Mouse (Mus musculus) cerebellum, adult 2 months (tissue): ENCODE measurements around the gene Dgkz. TPM values are rescaled to one million over a fixed set of nuclear protein-coding genes. Genes with fewer than 3 reads are reported as not detected.

ENCODE experiments used
- DNase-seq, 2 experiments: peaks; one replicate each; pipeline ENCODE4 v3.0.0; 2021
- H3K27ac ChIP-seq: fragments of 200-500 bp; 2 replicates; pipeline ENCODE4 v1.5.1; 2012; ENCODE audit warnings: low read length, control low read depth, inconsistent platforms; ENCODE audit not compliant: insufficient read depth
- H3K27me3 ChIP-seq: fragments of 200-500 bp; 2 replicates; pipeline ENCODE4 v1.6.1; 2012; ENCODE audit warnings: inconsistent platforms, mild to moderate bottlenecking, low read length, moderate library complexity; ENCODE audit not compliant: control insufficient read depth, insufficient read depth
- H3K4me1 ChIP-seq: fragments of 200-500 bp; 2 replicates; pipeline ENCODE4 v1.6.1; 2011; ENCODE audit warnings: low read length; ENCODE audit not compliant: control insufficient read depth, insufficient read depth
- H3K4me3 ChIP-seq: fragments of 200-500 bp; replicated peaks from 2 replicates; pipeline ENCODE3; 2011; ENCODE audit warnings: mild to moderate bottlenecking, low read depth, low read length, control low read depth; ENCODE audit not compliant: insufficient read depth
- CTCF ChIP-seq: fragments of 200-500 bp; IDR thresholded peaks from 2 replicates; pipeline ENCODE4 v1.5.1; 2011; ENCODE audit warnings: low read depth, mild to moderate bottlenecking, control low read depth, low read length, moderate library complexity, borderline replicate concordance; ENCODE audit not compliant: insufficient read depth
- POLR2A ChIP-seq: fragments of 200-500 bp; IDR thresholded peaks from 2 replicates; pipeline ENCODE4 v1.6.1; 2011; ENCODE audit warnings: low read length, control low read depth, borderline replicate concordance; ENCODE audit not compliant: insufficient read depth
- WGBS: fragments of 180-500 bp; shearing (Covaris S2); methylation state at CpG from one replicate; pipeline ENCODE4 v1.1.7; 2018; 5-methylcytosine and 5-hydroxymethylcytosine counted together
- polyA plus RNA-seq: library from polyadenylated mRNA; depleted of rRNA; stranded (reverse); fragments of >200 nt; gene quantifications from 2 replicates; pipeline ENCODE4 v1.2.3, GENCODE M21; 2012

Dgkz gene
- polyA plus RNA-seq, 1 experiment, result 716 TPM

DNA sequence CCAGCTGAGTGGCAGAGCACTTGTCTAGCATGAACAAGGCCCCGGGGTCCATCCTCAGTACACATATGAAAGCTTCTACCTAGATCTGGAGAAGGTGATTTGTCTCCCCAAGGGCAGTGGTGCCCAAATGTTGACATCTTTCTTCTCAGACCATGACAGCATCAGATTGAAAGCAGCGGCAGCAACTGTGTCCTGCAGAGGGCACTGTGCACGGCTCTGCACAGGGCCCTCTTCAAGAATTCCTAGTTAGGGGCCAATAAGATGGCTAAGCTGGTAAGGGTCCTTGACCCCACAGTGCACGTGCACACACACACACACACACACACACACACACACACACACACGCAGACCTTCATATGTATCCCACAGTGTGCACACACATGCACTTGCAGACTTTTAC, 39.2 kb upstream of the Dgkz start:
- Histone ChIP-seq H3K4me3 (no peak overlapping the region), H3K27ac (no peak overlapping the region), H3K4me1 (no peaks in the 10 kb centered on the region; the same call in 1 of the 2 replicates), H3K27me3 (no peaks in the 10 kb centered on the region)
- no peak for TF ChIP-seq CTCF
- no peak for TF ChIP-seq POLR2A
- WGBS, result 92% methylated on average over 5 of the region's 5 CpGs
- DNase-seq, result no peak

DNA sequence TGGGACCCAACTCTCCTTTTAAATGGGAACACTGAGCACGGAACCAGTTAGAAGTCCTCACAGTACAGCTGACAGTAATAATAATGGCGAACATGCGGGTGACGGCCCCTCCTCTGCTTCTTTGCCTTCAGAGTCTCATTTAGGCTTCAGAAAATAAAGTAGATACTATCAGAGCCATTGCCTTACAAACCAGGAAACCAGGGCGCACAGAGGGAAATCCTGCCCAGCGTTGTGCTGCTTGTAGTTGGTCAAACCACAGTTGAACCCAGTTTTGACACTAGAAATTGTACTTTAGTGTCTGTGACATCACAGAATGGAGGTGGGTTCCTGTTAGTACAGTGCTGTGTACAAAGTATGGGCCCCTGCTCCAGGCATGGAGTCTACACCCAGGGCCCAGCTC, 38.6 kb upstream of the Dgkz start:
- DNase-seq, result no peak
- H3K4me1 ChIP-seq, result no peaks in the 10 kb centered on the region
- TF ChIP-seq POLR2A, result no peak
- no peak for TF ChIP-seq CTCF
- no peak overlapping the region for H3K4me3 ChIP-seq
- WGBS, result 93% methylated on average over 6 of the region's 6 CpGs
- no peaks in the 10 kb centered on the region for H3K27me3 ChIP-seq
- H3K27ac ChIP-seq, result no peak overlapping the region

DNA sequence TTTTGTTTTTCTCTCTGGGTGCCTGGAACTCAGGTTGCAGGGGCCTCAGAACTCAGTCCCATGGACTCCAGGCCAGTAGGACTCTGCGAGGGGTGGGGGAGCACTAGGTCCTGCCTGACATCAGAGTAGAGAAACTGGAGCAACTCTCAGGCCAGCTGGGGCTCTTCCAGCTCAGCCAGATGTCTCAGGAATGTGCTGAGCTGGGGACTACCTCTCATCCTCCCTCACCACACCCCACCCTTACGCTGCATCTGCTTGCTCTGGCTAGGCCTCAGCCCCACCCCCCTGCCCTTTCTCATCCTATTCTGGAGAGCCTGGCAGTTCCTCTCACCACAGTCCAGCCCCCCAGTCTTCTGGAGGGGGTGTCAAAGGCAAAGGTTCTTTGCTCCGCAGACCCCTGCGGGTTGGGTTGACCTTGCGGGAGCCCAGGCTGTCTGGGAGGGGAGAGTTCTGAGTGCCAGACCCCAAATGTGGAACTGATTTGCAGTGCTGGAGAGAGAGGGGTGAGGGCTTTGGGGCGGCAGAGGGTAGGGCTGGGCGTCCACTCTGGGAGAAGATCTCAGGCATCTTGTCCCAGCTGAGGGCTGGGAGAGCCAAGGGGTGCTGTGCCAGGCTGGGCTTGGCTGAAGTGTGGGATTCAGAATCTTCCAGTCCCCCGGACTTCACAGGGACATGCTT, 37.2 kb upstream of the Dgkz start:
- Histone ChIP-seq H3K27me3 (no peaks in the 10 kb centered on the region), H3K27ac (no peak overlapping the region), H3K4me3 (no peak overlapping the region), H3K4me1 (no peaks in the 10 kb centered on the region)
- TF ChIP-seq POLR2A (no peak), CTCF (no peak)
- 61% methylated on average over 8 of the region's 8 CpGs for WGBS
- no peak for DNase-seq

DNA sequence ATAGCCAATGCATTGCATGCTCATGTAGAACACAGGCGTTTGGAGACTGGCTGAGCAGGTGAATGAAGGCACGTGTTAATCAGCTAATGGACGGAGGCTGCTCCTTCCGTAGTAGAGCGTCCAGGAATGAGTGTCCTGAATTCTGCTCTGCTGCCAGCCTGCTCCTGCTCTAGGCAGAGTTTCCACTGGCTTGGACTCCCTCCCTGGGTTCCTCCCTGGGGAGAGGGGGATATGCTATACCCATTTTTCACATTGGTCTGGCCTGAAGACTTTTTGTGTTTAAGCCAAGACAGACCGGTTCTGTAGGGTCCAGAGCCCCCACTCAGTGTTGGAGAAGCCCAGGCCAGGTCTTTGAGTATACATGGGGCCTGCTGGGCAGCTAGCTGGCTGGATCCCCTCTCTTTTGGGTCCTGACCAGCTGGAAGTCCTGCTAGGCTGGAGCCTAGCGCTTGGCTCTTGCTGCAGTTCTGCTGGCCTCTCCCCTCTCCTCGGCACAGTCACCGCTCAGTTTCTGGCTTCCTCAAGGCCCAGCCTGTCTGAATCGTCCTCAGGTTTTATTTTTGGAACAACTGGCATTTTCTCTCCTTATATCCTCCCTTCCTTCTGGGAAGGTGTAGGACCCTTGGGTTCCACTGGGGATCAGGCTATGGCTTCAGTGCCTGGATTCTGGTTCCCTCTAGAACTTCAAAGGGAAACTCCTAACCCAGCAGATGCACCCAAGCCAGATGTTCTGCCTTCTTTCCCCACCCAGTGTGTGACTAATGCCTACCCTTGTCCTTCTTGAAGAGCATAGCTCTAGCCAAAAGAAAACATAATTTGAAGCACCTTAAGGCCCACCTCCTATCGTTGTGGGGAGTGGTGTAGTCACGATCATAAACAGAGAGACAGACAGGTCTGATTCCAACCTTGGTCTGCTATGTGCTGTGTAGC, 36.0 kb upstream of the Dgkz start:
- 43% methylated on average over 12 of the region's 12 CpGs for WGBS
- H3K27me3 ChIP-seq, result no peaks in the 10 kb centered on the region
- TF ChIP-seq POLR2A, result no peak
- DNase-seq, result peak in 1 of 2 experiments; percentile 12
- H3K4me3 ChIP-seq, result no peak overlapping the region
- H3K27ac ChIP-seq, result no peak overlapping the region
- H3K4me1 ChIP-seq, result no peaks in the 10 kb centered on the region

DNA sequence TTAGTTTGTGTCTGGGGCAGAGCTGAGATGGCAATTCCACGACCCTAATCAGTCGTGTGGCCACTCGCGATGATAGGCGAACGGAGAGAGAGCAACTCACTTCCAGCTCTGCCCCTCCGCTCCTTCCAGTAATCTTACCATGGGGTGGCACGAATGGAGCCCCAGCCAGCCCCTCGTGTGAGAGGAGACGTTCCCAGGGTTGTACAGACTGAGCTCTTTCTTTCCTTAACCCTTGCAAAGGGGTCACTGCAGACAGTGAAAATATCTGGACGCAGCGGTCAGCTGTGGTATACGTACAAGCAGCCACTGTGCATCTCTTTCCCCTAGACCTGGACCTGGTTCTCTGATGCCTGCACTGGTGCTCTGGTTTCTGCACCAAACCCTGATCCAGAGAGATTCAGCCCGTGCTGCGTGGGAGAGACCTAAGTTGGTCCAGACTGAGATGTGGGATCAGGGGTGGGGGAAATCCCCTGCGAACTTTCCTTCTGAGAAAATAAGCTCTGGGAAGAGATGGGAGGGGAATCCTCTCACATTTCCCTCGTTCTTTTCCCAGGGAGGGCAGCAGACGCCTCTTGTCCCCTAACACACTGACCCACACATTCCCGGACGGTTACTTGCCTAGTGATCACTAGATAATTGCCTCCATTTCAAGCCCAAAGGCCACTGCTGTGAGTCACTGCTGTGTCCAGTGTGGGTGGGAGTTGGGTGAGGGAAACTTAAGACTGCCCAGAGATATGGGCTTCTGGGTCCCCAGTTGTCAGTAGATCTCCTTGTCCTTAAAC, 33.1 kb upstream of the Dgkz start:
- TF ChIP-seq POLR2A, result no peak
- no peak for TF ChIP-seq CTCF
- no peaks in the 10 kb centered on the region for H3K27me3 ChIP-seq
- H3K4me3 ChIP-seq, result peak overlapping the region; percentile 91
- H3K4me1 ChIP-seq, result no peaks in the 10 kb centered on the region
- peak overlapping the region; percentile 90 for H3K27ac ChIP-seq
- 4% methylated on average over 20 of the region's 20 CpGs for WGBS
- DNase-seq, result no peak

DNA sequence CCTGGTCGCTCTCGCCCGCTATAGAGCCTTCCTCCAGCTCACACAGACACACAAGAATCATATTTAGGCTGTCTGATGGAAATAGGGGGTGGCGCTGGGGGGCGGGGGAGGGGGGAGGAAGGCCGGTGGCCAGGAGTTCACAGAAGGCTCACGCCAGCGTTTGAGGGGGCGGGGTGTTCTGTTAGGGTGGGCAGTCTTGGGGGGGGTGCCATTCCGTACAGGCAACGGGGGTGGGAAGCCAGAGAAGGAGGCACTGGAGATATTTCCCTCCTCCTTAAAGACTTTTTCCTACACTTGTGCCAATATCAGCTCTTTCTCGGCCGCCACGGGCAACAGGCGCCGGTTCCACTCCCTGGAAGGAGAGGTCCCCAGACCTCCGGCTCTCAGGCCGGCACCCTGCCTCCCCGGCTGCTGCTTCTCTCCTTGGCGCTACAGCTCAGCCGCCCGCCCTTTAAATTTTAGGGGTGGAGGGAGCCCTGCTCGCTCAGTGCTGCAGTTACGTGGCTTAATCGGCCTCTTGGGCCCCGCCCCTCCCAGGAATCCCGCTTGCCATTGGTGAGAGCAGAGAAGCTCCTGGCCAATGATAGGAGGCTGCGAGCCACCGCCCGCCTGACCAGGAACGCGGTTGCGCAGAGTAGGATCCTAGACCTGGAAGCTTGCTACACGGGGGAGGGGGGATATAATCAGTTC, 32.4 kb upstream of the Dgkz start:
- DNase-seq, result peak; percentile 97 to 99
- Histone ChIP-seq H3K4me3 (peak overlapping the region; percentile 91), H3K27ac (peak overlapping the region; percentile 90), H3K27me3 (no peaks in the 10 kb centered on the region), H3K4me1 (no peaks in the 10 kb centered on the region)
- WGBS, result 0% methylated on average over 34 of the region's 34 CpGs
- no peak for TF ChIP-seq CTCF
- TF ChIP-seq POLR2A, result peak; percentile 94

DNA sequence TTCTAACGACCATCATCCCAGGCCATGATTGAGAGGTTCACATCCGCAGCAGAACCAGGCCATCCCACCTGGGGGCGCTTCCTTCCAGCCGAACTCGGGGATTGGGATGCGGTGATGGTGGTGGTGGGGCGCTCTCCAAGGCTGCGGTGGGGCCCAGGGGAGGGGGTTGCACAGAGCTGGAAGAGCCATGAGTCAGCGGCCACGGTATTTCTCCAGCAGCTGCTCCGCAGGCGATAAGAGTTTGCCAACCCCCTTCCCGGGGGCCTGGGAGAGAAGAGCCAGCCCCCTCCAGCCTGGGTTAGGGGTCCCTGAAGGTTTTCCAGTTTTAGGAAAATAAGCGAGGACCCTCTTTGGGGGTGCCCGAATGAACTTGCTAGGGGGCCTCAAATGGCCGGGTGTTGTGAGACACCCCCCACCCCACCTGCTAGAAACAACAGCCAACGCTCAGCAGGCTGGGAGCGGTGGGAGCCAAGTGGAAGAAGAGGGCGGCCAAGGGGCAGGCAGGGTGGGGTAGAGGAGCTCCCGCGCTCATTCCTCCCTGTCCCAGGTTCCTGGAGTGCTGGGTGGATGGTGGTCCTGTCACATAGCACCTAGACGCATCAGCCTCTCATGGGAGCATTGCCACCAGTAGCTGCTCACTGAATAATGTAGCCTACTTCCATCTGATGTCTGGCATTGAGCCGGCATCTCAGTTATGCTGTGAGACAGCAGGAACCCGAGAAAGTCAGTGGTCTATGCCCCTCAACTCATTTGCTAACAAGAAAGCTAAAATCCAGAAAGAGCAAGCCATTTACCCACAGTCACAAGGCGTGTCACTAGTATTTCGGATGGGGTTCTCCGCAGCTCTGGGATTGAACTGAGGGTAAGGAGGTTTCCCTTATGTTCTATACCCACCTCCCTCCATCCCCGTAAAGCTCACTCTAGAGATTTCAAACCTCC, 31.6 kb upstream of the Dgkz start:
- peak; percentile 58 to 68 for DNase-seq
- Histone ChIP-seq H3K27me3 (no peaks in the 10 kb centered on the region), H3K4me3 (peak overlapping the region; percentile 91), H3K27ac (peak overlapping the region; percentile 61; the same call in 1 of the 2 replicates), H3K4me1 (no peaks in the 10 kb centered on the region)
- TF ChIP-seq POLR2A, result no peak
- peak; percentile 66; the same call in 1 of the 2 replicates for TF ChIP-seq CTCF
- 2% methylated on average over 28 of the region's 28 CpGs for WGBS
